8 mouse cellular contexts compared by ENCODE assay signal in genomic region chr8:60889843-60890519, GRCm38 (mm10). TPM values are rescaled to one million over a fixed set of nuclear protein-coding genes. Genes with fewer than 3 reads are reported as not detected.
A peak's percentile ranks its signal among the peaks of the same experiment; 100 is the strongest.
DNase-seq lines count a peak whose midpoint lies in the region; ATAC-seq lines count a peak whose summit lies in the region.

Gene Hpf1 (plus strand): TSS chr8:60890418.

- peaks cover 18% of the 10 kb centered on the region; the same call in 1 of the 2 replicates for H3K36me3 ChIP-seq in heart, embryonic 13.5 days
- H3K36me3 ChIP-seq in liver, embryonic 12.5 days = peaks cover 33% of the 10 kb centered on the region
- H3K36me3 ChIP-seq in stomach, embryonic 15.5 days = no peaks in the 10 kb centered on the region

- peak within 1 kb of the TSS; percentile 77 for H3K4me2 ChIP-seq in heart, embryonic 13.5 days
- H3K4me2 ChIP-seq in liver, embryonic 12.5 days = peak within 1 kb of the TSS; percentile 80
- peak within 1 kb of the TSS; percentile 70 for H3K4me2 ChIP-seq in stomach, embryonic 15.5 days

- no peaks in the 10 kb centered on the region for H3K9me3 ChIP-seq in heart, embryonic 13.5 days
- no peaks in the 10 kb centered on the region for H3K9me3 ChIP-seq in liver, embryonic 12.5 days (replicated peaks)
- H3K9me3 ChIP-seq in stomach, embryonic 15.5 days = no peaks in the 10 kb centered on the region

- WGBS in heart, embryonic 13.5 days = 4% methylated on average over 43 of the region's 43 CpGs
- 2% methylated on average over 38 of the region's 43 CpGs for WGBS in liver, embryonic 12.5 days (ENCODE audit: insufficient replicate concordance)
- WGBS in stomach, embryonic 15.5 days = 5% methylated on average over 43 of the region's 43 CpGs

- peak; percentile 93 for ATAC-seq in heart, embryonic 13.5 days (ENCODE audit: extremely low read depth, insufficient number of reproducible peaks, low FRiP score, low TSS enrichment)
- ATAC-seq in liver, embryonic 12.5 days = peak; percentile 98
- ATAC-seq in stomach, embryonic 15.5 days (ENCODE audit: insufficient read depth, low FRiP score, low read depth) = peak; percentile 99

- DNase-seq in CD4-positive, CD25-positive, alpha-beta regulatory T cell, adult 2 months (ENCODE audit: low read depth, low spot score) = peak; percentile 100
- peak; percentile 56 for DNase-seq in fat pad, adult 2 months (ENCODE audit: extremely low read depth, low read depth, low spot score)
- DNase-seq in kidney, postnatal 10 days = peak; percentile 98
- peak; percentile 92 to 94 for DNase-seq in natural killer cell, adult 2 months (ENCODE audit: low spot score in 2 of 2)

- H3K4me3 ChIP-seq in brown adipose tissue, adult 24 weeks (ENCODE audit: insufficient read depth, low read depth, low read length) = peak within 1 kb of the TSS; percentile 92
- peak within 1 kb of the TSS; percentile 66 for H3K4me3 ChIP-seq in heart, embryonic 13.5 days
- H3K4me3 ChIP-seq in liver, embryonic 12.5 days = peak within 1 kb of the TSS; percentile 78
- H3K4me3 ChIP-seq in stomach, embryonic 15.5 days (replicated peaks) = peak within 1 kb of the TSS; percentile 80

- peaks cover 3% of the 10 kb centered on the region; the same call in 1 of the 2 replicates for H3K4me1 ChIP-seq in brown adipose tissue, adult 24 weeks (ENCODE audit: control insufficient read depth, insufficient read depth, insufficient read length, low read length)
- peaks cover 44% of the 10 kb centered on the region for H3K4me1 ChIP-seq in heart, embryonic 13.5 days
- peaks cover 34% of the 10 kb centered on the region for H3K4me1 ChIP-seq in liver, embryonic 12.5 days
- 0 out of 2 replicates have a peak, but pooled peaks cover 4% of the 10 kb centered on the region for H3K4me1 ChIP-seq in stomach, embryonic 15.5 days

- no peak within 1 kb of the TSS for H3K27ac ChIP-seq in brown adipose tissue, adult 24 weeks (replicated peaks; ENCODE audit: low read depth, low read length)
- 0 out of 2 replicates have a peak within 1 kb of the TSS, but pooled peaks have one; percentile 9 for H3K27ac ChIP-seq in heart, embryonic 13.5 days (replicated peaks)
- H3K27ac ChIP-seq in liver, embryonic 12.5 days = peak within 1 kb of the TSS; percentile 79
- H3K27ac ChIP-seq in stomach, embryonic 15.5 days = no peak within 1 kb of the TSS

- H3K27me3 ChIP-seq in heart, embryonic 13.5 days (replicated peaks) = no peaks in the 10 kb centered on the region
- 0 out of 2 replicates have a peak, but pooled peaks cover 6% of the 10 kb centered on the region for H3K27me3 ChIP-seq in liver, embryonic 12.5 days (replicated peaks)
- H3K27me3 ChIP-seq in stomach, embryonic 15.5 days (replicated peaks) = no peaks in the 10 kb centered on the region

- H3K9ac ChIP-seq in heart, embryonic 13.5 days = peak within 1 kb of the TSS; percentile 84
- peak within 1 kb of the TSS; percentile 83 for H3K9ac ChIP-seq in liver, embryonic 12.5 days
- peak within 1 kb of the TSS; percentile 57 for H3K9ac ChIP-seq in stomach, embryonic 15.5 days

RNA-seq across cellular contexts. Expression of gene Hpf1, which starts in this region (rescaled TPM):
- 29.0 and 30.8 TPM in 2 replicates for polyA plus RNA-seq in brown adipose tissue, adult 24 weeks (2012; ENCODE audit: insufficient read depth, insufficient read length, missing spikeins)
- polyA plus RNA-seq in heart, embryonic 13.5 days (2015; fragmentation: Nextera tagmentation; extraction: Ambion mirVana) = 64.2 and 65.0 TPM in 2 replicates
- 110 and 120 TPM in 2 replicates for polyA plus RNA-seq in liver, embryonic 12.5 days (2016; fragmentation: Nextera tagmentation; extraction: Ambion mirVana)
- polyA plus RNA-seq in stomach, embryonic 15.5 days (2015; fragmentation: Nextera tagmentation; extraction: Ambion mirVana) = 95.4 and 99.7 TPM in 2 replicates

Comparison
In these comparisons a context has a peak if more than half of its experiments do, and no peak if none do; other contexts are left out.
1. H3K27ac ChIP-seq: peak in heart, embryonic 13.5 days (single experiment) and liver, embryonic 12.5 days (single experiment); none in brown adipose tissue, adult 24 weeks (single experiment) and stomach, embryonic 15.5 days (single experiment).
2. Peak in every context shown above with its lines, with median percentiles within 50 percentile points of each other: DNase-seq, H3K4me3 ChIP-seq, ATAC-seq, H3K4me2 ChIP-seq and H3K9ac ChIP-seq.